Mouse (Mus musculus) stomach, embryonic 16.5 days (tissue): ENCODE measurements at regions not wholly inside any gene's neighbourhood (a gene's known extent, or its start where the extent isn't known, plus 50 kb on each side); places are given as distances from the start of the nearest gene placed in this dataset.
A peak's percentile ranks its signal among the peaks of the same experiment; 100 is the strongest.

Experiments
- ATAC-seq: fragments of 200-750 bp; cut with Nextera tagmentation; 2 replicates; pipeline ENCODE4 v1.8.0; 2017; ENCODE audit warnings: moderate number of reproducible peaks, moderate TSS enrichment; ENCODE audit not compliant: insufficient read depth, low FRiP score
- H3K27ac ChIP-seq: fragments of 300-500 bp; sonication (generic); 2 replicates; pipeline ENCODE4 v1.5.1; 2014; ENCODE audit warnings: low read length
- H3K27me3 ChIP-seq: fragments of 300-500 bp; sonication (generic); 2 replicates; pipeline ENCODE4 v1.6.1; 2014; ENCODE audit warnings: low read length, control low read depth, mixed read lengths; ENCODE audit not compliant: control insufficient read depth, insufficient read depth
- H3K36me3 ChIP-seq: fragments of 300-500 bp; sonication (generic); 2 replicates; pipeline ENCODE4 v1.6.1; 2014; ENCODE audit warnings: low read length; ENCODE audit not compliant: control insufficient read depth, insufficient read depth
- H3K4me1 ChIP-seq: fragments of 300-500 bp; sonication (generic); 2 replicates; pipeline ENCODE4 v1.6.1; 2014; ENCODE audit warnings: low read length, control low read depth, mixed read lengths; ENCODE audit not compliant: control insufficient read depth, insufficient read depth
- H3K4me2 ChIP-seq: fragments of 300-500 bp; sonication (generic); 2 replicates; pipeline ENCODE4 v1.6.1; 2014; ENCODE audit warnings: low read depth, low read length, mixed read lengths
- H3K4me3 ChIP-seq: fragments of 300-500 bp; sonication (generic); replicated peaks from 2 replicates; pipeline ENCODE4 v1.5.1; 2014; ENCODE audit warnings: mild to moderate bottlenecking, low read length
- H3K9ac ChIP-seq: fragments of 300-500 bp; sonication (generic); 2 replicates; pipeline ENCODE4 v1.6.1; 2014; ENCODE audit warnings: low read length
- H3K9me3 ChIP-seq: fragments of 300-500 bp; sonication (generic); replicated peaks from 2 replicates; pipeline ENCODE4 v1.6.1; 2016; ENCODE audit warnings: low read length, control low read depth; ENCODE audit not compliant: control insufficient read depth
- WGBS: fragments of 180-500 bp; shearing (Covaris S2); extraction: QIAGEN DNeasy Blood & Tissue Kit; methylation state at CpG from one replicate; pipeline ENCODE4 v1.1.7; 2014; 5-methylcytosine and 5-hydroxymethylcytosine counted together

- Histone ChIP-seq H3K4me1 (peaks cover 15% of the 10 kb centered on the region), H3K27ac (no peak overlapping the region), H3K9me3 (no peaks in the 10 kb centered on the region), H3K27me3 (no peaks in the 10 kb centered on the region), H3K9ac (no peak overlapping the region), H3K36me3 (no peaks in the 10 kb centered on the region), H3K4me3 (no peak overlapping the region), H3K4me2 (no peak overlapping the region)
- WGBS: 73% methylated on average over 13 of the region's 13 CpGs
- ATAC-seq: no peak; the same call in 1 of the 2 replicates
These were observed 336.1 kb downstream of the Rps24 start for GRCm38 (mm10) chr14:24822876-24823567.

GRCm38 (mm10) chr14:24824351-24824750, 337.4 kb downstream of the Rps24 start:
- WGBS: 73% methylated on average over 2 of the region's 2 CpGs
- peaks cover 15% of the 10 kb centered on the region for H3K4me1 ChIP-seq

DNA sequence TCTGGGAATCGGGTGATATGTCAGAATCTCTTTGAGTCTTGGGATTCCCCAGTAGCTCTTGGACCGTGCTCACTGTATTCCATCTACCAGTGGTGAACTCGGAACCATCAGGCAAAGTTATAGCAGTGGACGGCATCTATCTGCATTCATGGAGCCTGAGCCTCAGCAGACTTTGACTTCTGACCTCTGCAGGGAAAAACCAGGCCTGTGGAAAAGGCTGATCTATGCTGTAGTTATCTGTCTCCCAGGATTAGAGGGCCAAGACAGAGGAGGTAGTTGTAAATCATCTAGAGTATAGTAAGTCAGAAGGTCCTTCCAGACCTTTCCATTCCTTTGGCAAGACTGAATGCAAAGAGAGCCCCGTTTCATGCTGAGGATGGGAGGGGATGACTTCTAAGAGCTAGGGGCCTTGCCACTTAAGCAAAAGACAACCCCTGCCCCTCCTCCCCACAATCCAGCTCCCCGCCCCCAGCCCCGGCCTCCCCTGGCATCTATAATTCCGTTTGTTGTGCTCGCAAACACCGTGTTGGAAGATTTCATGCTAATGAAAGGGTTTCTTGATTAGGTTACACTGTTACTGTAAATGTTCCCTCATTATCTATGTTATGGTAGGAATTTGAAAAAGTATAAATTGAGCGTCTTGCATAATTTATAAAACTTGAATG, 338.9 kb downstream of the Rps24 start:
- WGBS: 60% methylated on average over 11 of the region's 11 CpGs
- no peak overlapping the region for H3K4me3 ChIP-seq
- H3K36me3 ChIP-seq: no peaks in the 10 kb centered on the region
- no peak overlapping the region for H3K4me2 ChIP-seq
- no peak for ATAC-seq
- H3K9ac ChIP-seq: no peak overlapping the region
- H3K9me3 ChIP-seq: no peaks in the 10 kb centered on the region
- peaks cover 15% of the 10 kb centered on the region for H3K4me1 ChIP-seq
- no peaks in the 10 kb centered on the region for H3K27me3 ChIP-seq
- H3K27ac ChIP-seq: peak overlapping the region; percentile 72; the same call in 1 of the 2 replicates

More at GRCm38 (mm10) chr14:24824351-24824750, 337.4 kb downstream of the Rps24 start:
- H3K9ac ChIP-seq: no peak overlapping the region
- no peak for ATAC-seq
- no peak overlapping the region for H3K4me3 ChIP-seq
- no peaks in the 10 kb centered on the region for H3K27me3 ChIP-seq
- no peaks in the 10 kb centered on the region for H3K36me3 ChIP-seq
- H3K9me3 ChIP-seq: no peaks in the 10 kb centered on the region
- H3K4me2 ChIP-seq: no peak overlapping the region
- no peak overlapping the region for H3K27ac ChIP-seq

GRCm38 (mm10) chr14:24826471-24827337, 339.8 kb downstream of the Rps24 start:
- no peaks in the 10 kb centered on the region for H3K27me3 ChIP-seq
- no peak overlapping the region for H3K4me3 ChIP-seq
- H3K36me3 ChIP-seq: no peaks in the 10 kb centered on the region
- no peaks in the 10 kb centered on the region for H3K9me3 ChIP-seq
- WGBS: 25% methylated on average over 13 of the region's 13 CpGs
- no peak overlapping the region for H3K9ac ChIP-seq
- ATAC-seq: no peak
- H3K4me1 ChIP-seq: peaks cover 15% of the 10 kb centered on the region
- H3K4me2 ChIP-seq: no peak overlapping the region
- H3K27ac ChIP-seq: peak overlapping the region; percentile 72

GRCm38 (mm10) chr14:24827381-24828031, 340.6 kb downstream of the Rps24 start:
- H3K27ac ChIP-seq: peak overlapping the region; percentile 72
- H3K4me1 ChIP-seq: peaks cover 15% of the 10 kb centered on the region
- no peak overlapping the region for H3K4me2 ChIP-seq
- no peaks in the 10 kb centered on the region for H3K27me3 ChIP-seq
- peak overlapping the region; percentile 9; the same call in 1 of the 2 replicates for H3K9ac ChIP-seq
- 23% methylated on average over 8 of the region's 8 CpGs for WGBS
- no peaks in the 10 kb centered on the region for H3K9me3 ChIP-seq
- H3K36me3 ChIP-seq: no peaks in the 10 kb centered on the region
- 0 out of 2 replicates have a peak, but pooled peaks have one; percentile 35 for ATAC-seq
- H3K4me3 ChIP-seq: no peak overlapping the region

- H3K27ac ChIP-seq: no peak overlapping the region
- peaks cover 15% of the 10 kb centered on the region for H3K4me1 ChIP-seq
- no peak overlapping the region for H3K9ac ChIP-seq
- no peak overlapping the region for H3K4me2 ChIP-seq
- 21% methylated on average over 6 of the region's 6 CpGs for WGBS
- no peaks in the 10 kb centered on the region for H3K27me3 ChIP-seq
- 0 out of 2 replicates have a peak, but pooled peaks have one; percentile 7 for ATAC-seq
- no peaks in the 10 kb centered on the region for H3K9me3 ChIP-seq
- no peak overlapping the region for H3K4me3 ChIP-seq
- no peaks in the 10 kb centered on the region for H3K36me3 ChIP-seq
These were observed 342.1 kb downstream of the Rps24 start for GRCm38 (mm10) chr14:24829001-24829400.

DNA sequence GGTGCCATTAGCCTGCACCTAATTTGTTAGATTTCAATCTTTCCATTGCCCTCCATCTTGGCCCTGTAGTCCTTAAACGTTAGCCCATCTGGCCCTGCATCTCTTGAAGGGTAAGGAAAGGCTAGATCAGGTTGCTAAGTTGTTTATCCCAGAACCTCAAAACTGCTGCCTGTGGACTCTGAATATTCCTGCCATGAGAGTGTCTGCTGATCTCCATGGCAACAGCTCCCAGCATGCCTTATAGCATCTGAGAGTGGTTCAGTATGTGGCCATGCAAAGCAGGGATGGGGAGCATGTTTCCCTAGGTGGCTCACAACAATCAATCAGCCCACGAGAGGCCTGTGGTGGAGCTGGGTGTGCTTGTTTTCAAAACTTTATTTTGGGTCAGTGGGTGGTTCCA, 346.3 kb downstream of the Rps24 start:
- Histone ChIP-seq H3K36me3 (no peaks in the 10 kb centered on the region), H3K9me3 (no peaks in the 10 kb centered on the region), H3K4me3 (no peak overlapping the region), H3K9ac (no peak overlapping the region), H3K27ac (no peak overlapping the region), H3K27me3 (no peaks in the 10 kb centered on the region), H3K4me2 (no peak overlapping the region), H3K4me1 (no peaks in the 10 kb centered on the region)
- WGBS: 45% methylated on average over 2 of the region's 2 CpGs
- no peak for ATAC-seq

DNA sequence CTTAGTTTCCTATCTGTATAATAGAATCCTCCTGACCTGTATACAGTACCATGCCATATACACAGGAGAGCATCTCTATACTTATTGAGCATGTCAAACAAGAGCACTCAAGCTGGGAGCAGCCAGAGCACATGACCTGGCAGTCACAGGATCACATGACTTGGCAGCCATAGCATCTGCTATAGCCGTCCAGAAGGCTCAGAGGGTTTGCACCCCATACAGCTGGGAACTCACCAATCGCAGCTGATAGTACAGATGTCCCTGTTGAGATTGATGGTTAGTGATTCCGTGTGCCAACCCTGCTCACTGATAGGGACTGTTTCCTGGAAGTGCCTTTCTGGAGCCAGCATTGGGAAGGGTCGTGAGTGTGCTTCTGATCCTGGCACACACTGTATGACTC, 351.3 kb downstream of the Rps24 start:
- no peaks in the 10 kb centered on the region for H3K4me1 ChIP-seq
- no peaks in the 10 kb centered on the region for H3K36me3 ChIP-seq
- H3K27me3 ChIP-seq: no peaks in the 10 kb centered on the region
- H3K4me3 ChIP-seq: no peak overlapping the region
- WGBS: 75% methylated on average over 4 of the region's 4 CpGs
- H3K4me2 ChIP-seq: no peak overlapping the region
- no peak overlapping the region for H3K9ac ChIP-seq
- no peaks in the 10 kb centered on the region for H3K9me3 ChIP-seq
- ATAC-seq: no peak
- H3K27ac ChIP-seq: no peak overlapping the region
